Mouse (Mus musculus) cortical plate, adult 2 months (tissue): ENCODE data around the gene Smim14. TPM values are rescaled to one million over a fixed set of nuclear protein-coding genes. Genes with fewer than 3 reads are reported as not detected.
"Not testable (repeated sequence)": the region's sequence is repeated elsewhere in the genome, so short reads cannot be mapped to it uniquely, and the experiment has no call there.

ENCODE experiments used
- H3K27ac ChIP-seq: fragments of 200-500 bp; 2 replicates; pipeline ENCODE4 v1.5.1; 2012; ENCODE audit warnings: low read length, control low read depth, inconsistent platforms; ENCODE audit not compliant: insufficient read depth
- H3K4me1 ChIP-seq: fragments of 200-500 bp; 2 replicates; pipeline ENCODE4 v1.6.1; 2011; ENCODE audit warnings: low read length; ENCODE audit not compliant: control insufficient read depth, insufficient read depth
- H3K4me3 ChIP-seq: fragments of 200-500 bp; 2 replicates; pipeline ENCODE4 v1.5.1; 2011; ENCODE audit warnings: mild to moderate bottlenecking, low read length, control low read depth; ENCODE audit not compliant: insufficient read depth
- CTCF ChIP-seq: fragments of 200-500 bp; IDR thresholded peaks from 2 replicates; pipeline ENCODE4 v1.5.1; 2011; ENCODE audit warnings: mild to moderate bottlenecking, control low read depth, low read length; ENCODE audit not compliant: insufficient read depth; ENCODE audit errors: extremely low read depth
- POLR2A ChIP-seq: fragments of 200-500 bp; IDR thresholded peaks from 2 replicates; pipeline ENCODE4 v1.6.1; 2011; ENCODE audit warnings: mild to moderate bottlenecking, low read length, control low read depth; ENCODE audit not compliant: insufficient read depth; ENCODE audit errors: extremely low read depth
- polyA plus RNA-seq: library from polyadenylated mRNA; depleted of rRNA; stranded (reverse); fragments of >200 nt; gene quantifications from 2 replicates; pipeline ENCODE4 v1.2.3, GENCODE M21; 2012

Gene Smim14
- polyA plus RNA-seq, 1 experiment, result 154 TPM

- H3K4me1 ChIP-seq, result peaks cover 7% of the 10 kb centered on the region
- peak overlapping the region; percentile 97 for H3K4me3 ChIP-seq
- peak overlapping the region; percentile 87 for H3K27ac ChIP-seq
- 0 out of 2 replicates have a peak, but pooled peaks have one; percentile 39 for TF ChIP-seq POLR2A
- TF ChIP-seq CTCF, result no peak
These were observed 44.9 kb downstream of the Smim14 start for GRCm38 (mm10) chr5:65491767-65492715.

GRCm38 (mm10) chr5:65489830-65490229 is 47.2 kb downstream of the Smim14 start:
- Histone ChIP-seq H3K4me1 (peaks cover 8% of the 10 kb centered on the region), H3K27ac (no peak overlapping the region), H3K4me3 (no peak overlapping the region)
- TF ChIP-seq CTCF (no peak), POLR2A (no peak)

- peaks cover 8% of the 10 kb centered on the region for H3K4me1 ChIP-seq
- TF ChIP-seq CTCF (no peak), POLR2A (no peak)
- peak overlapping the region; percentile 14; the same call in 1 of the 2 replicates for H3K27ac ChIP-seq
- no peak overlapping the region for H3K4me3 ChIP-seq
These were observed 48.3 kb downstream of the Smim14 start for GRCm38 (mm10) chr5:65488725-65489124.

GRCm38 (mm10) chr5:65487381-65487780 is 49.6 kb downstream of the Smim14 start:
- no peak for TF ChIP-seq POLR2A
- no peak for TF ChIP-seq CTCF
- Histone ChIP-seq H3K4me1 (peaks cover 8% of the 10 kb centered on the region), H3K27ac (no peak overlapping the region), H3K4me3 (no peak overlapping the region)

- Histone ChIP-seq H3K4me1 (peaks cover 8% of the 10 kb centered on the region), H3K27ac (no peak overlapping the region), H3K4me3 (no peak overlapping the region)
- TF ChIP-seq CTCF (no peak), POLR2A (no peak)
These were observed 50.5 kb downstream of the Smim14 start for GRCm38 (mm10) chr5:65486514-65486913.

- Histone ChIP-seq H3K4me3 (no peak overlapping the region), H3K27ac (no peak overlapping the region), H3K4me1 (peaks cover 6% of the 10 kb centered on the region)
- no peak for TF ChIP-seq CTCF
- no peak for TF ChIP-seq POLR2A
These were observed 54.0 kb downstream of the Smim14 start for GRCm38 (mm10) chr5:65482996-65483395.

GRCm38 (mm10) chr5:65480511-65480910 is 56.5 kb downstream of the Smim14 start:
- no peak for TF ChIP-seq CTCF
- no peak overlapping the region for H3K27ac ChIP-seq
- H3K4me1 ChIP-seq, result no peaks in the 10 kb centered on the region; the same call in 1 of the 2 replicates
- H3K4me3 ChIP-seq, result no peak overlapping the region

- Histone ChIP-seq H3K27ac (no peak overlapping the region), H3K4me1 (no peaks in the 10 kb centered on the region; the same call in 1 of the 2 replicates), H3K4me3 (no peak overlapping the region)
- no peak for TF ChIP-seq CTCF
- no peak for TF ChIP-seq POLR2A
These were observed 57.1 kb downstream of the Smim14 start for GRCm38 (mm10) chr5:65479681-65480445.

GRCm38 (mm10) chr5:65478224-65478623 is 58.8 kb downstream of the Smim14 start:
- TF ChIP-seq CTCF (0 out of 2 replicates have a peak, but pooled peaks have one; percentile 4), POLR2A (no peak)
- Histone ChIP-seq H3K4me1 (peaks cover 1% of the 10 kb centered on the region; the same call in 1 of the 2 replicates), H3K4me3 (no peak overlapping the region), H3K27ac (no peak overlapping the region)

- H3K27ac ChIP-seq, H3K4me1 ChIP-seq, H3K4me3 ChIP-seq: not testable (repeated sequence)
These were observed 60.2 kb downstream of the Smim14 start for GRCm38 (mm10) chr5:65476739-65477138.
